Mouse (Mus musculus) heart, adult 10 weeks (tissue): ENCODE measurements around the gene Prrg4. TPM values are rescaled to one million over a fixed set of nuclear protein-coding genes. Genes with fewer than 3 reads are reported as not detected.

ENCODE experiments used
- polyA plus RNA-seq: library from polyadenylated mRNA; stranded (reverse); fragments of 350-450 nt; fragmentation: Illumina TruSeq; extraction: RNeasy Lipid Tissue Mini Kit (QIAGEN cat#74804); gene quantifications from one replicate; pipeline ENCODE4 v1.2.3, GENCODE M21; 2014; ENCODE audit warnings: low read depth, low replicate concordance

The Prrg4 gene
- polyA plus RNA-seq = 0.73 TPM

DNA sequence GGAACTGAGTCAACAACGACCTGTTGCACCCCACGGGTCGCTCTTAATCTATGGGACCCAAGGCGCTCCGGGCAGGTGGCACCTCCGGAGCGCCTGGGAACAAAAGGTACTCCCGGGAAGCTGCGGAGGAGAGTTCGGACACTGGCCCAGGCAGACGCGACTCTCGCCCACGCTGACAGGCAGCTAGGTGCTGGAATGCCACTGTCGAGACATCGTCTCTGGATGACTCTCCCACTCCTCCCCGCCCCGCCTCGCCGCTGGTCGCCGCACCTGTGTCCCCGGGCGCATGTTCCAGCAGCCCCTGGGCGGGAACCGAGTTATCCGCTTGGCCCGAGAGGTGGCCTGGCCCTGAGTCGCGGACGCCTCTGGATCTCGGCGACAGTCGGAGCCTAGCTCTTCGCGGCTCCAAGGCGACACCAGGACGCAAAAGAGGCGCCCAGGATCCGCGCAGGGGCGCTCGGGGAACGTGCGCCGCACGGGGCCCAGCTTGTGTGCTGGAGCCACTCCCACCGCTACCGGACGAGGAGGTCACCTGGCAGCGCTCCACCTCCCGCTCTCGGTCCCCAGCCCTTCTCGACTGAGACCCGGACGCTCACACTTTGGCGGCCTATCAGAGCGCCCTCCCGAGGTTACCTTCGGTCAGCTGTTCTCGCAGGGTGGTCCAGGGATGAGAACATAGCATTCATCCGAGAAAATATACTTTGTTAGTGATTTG lies at the start of gene Prrg4:
TSS of gene Prrg4 (minus strand) at position 601 of the 715 bp plus-strand sequence.

DNA sequence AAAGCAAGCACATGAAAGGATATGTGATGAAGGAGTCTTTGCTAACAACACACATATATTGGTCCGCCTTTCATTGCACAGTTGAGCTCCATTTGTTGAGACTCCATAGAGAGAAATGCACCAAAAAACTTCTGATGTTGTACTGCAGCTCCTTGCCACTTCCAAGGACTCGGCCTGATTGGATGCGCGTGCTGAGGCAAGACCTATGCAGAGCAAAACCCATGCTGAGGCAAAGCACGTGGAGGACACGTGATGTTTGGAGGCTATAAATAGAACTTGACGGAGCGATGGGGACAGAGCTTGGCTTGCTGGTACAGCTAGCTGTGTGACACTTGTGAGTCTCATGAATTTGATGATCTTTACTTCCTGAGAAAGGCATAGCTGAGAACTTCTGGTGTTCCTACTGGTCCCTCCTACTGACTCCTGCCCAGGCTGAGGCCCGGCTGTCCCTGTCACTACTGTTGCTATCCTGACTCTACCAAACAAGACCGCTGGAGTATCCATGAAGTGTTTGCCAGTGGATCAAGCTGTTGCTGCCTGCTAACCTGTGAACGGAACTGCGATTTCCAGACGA lies 17.7 kb upstream of the Prrg4 start, which contains the start of gene Ccdc73:
TSS of gene Ccdc73 (plus strand) at position 524 of the 574 bp plus-strand sequence.

DNA sequence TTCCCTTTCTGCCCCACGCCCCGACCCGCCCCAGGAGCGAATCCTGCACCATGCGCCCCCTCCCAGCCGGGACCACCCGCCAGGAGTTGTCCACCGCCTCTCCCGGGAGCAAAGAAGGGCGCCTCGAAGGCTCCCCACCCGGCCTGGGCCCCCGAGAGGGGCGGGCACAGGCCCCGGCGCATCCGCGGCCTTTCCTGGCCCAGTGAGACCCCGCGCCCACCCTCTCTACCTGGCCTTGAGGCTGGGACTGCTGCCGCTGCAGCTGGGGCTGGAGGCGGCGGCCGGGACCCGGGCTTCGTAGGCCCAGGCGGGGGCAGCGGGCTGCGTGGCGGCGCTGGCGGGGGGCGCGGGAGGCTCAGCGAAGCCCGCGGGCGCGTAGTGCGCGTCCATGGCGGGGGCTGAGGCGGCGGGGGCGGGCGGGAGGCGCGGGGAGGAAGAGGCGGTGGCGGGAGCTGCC lies 33.3 kb downstream of the Prrg4 start, which contains the start of gene Qser1:
TSS of gene Qser1 (minus strand) at position 390 of the 457 bp plus-strand sequence.

Other genes starting within 250 kb of the Prrg4 start
- 6.7 TPM for gene Tcp11l1, start 137.7 kb downstream of the Prrg4 start, polyA plus RNA-seq
- gene Pin1rt1, start 133.5 kb downstream of the Prrg4 start, polyA plus RNA-seq = not detected
- 1.6 TPM for gene Depdc7, start 107.0 kb downstream of the Prrg4 start, polyA plus RNA-seq
- 16.2 TPM for gene Qser1, start 33.1 kb downstream of the Prrg4 start, polyA plus RNA-seq
- gene Ccdc73, start 17.9 kb upstream of the Prrg4 start, polyA plus RNA-seq = 15.8 TPM
- 160 TPM for gene Eif3m, start 167.2 kb upstream of the Prrg4 start, polyA plus RNA-seq
- gene Gm11060, start 242.1 kb upstream of the Prrg4 start, polyA plus RNA-seq = not detected